Mouse (Mus musculus) hindbrain, embryonic 12.5 days (tissue): ENCODE measurements around the gene Knop1. TPM values are rescaled to one million over a fixed set of nuclear protein-coding genes. Genes with fewer than 3 reads are reported as not detected.

ENCODE experiments used
- polyA plus RNA-seq: library from polyadenylated mRNA; unstranded; fragments of >200 nt; fragmentation: Nextera tagmentation; extraction: Ambion mirVana; gene quantifications from 2 replicates; pipeline ENCODE4 v1.2.1, GENCODE M21; 2016

Gene Knop1
- polyA plus RNA-seq, 1 experiment from 2014 or later: 108 TPM

Other genes with a start within 250 kb of the Knop1 start
- 112 and 115 TPM in 2 replicates for gene Gde1, start 150.5 kb downstream of the Knop1 start, polyA plus RNA-seq
- 34.2 and 38.6 TPM in 2 replicates for gene Ccp110, start 143.7 kb downstream of the Knop1 start, polyA plus RNA-seq
- gene Vps35l, start 116.0 kb downstream of the Knop1 start, polyA plus RNA-seq: 98.2 and 101 TPM in 2 replicates
- gene Iqck, start 502 bp downstream of the Knop1 start, polyA plus RNA-seq: 4.6 and 4.9 TPM in 2 replicates
- gene Gprc5b, start 139.0 kb upstream of the Knop1 start, polyA plus RNA-seq: 12.9 and 13.2 TPM in 2 replicates